Mouse (Mus musculus): ENCODE results near the gene Gm10477. TPM values are rescaled to one million over a fixed set of nuclear protein-coding genes. Genes with fewer than 3 reads are reported as not detected.
"Not testable (repeated sequence)": the region's sequence is repeated elsewhere in the genome, so short reads cannot be mapped to it uniquely, and the experiment has no call there.

The Gm10477 gene
- not detected in 2 replicates for polyA plus RNA-seq (2015; fragmentation: Nextera tagmentation; extraction: Ambion mirVana)

- not testable (repeated sequence) for H3K27me3 ChIP-seq (ENCODE audit: insufficient read depth, low read length); H3K4me2 ChIP-seq (ENCODE audit: low read depth, low read length); H3K36me3 ChIP-seq (replicated peaks; ENCODE audit: insufficient read depth, low read length); H3K9me3 ChIP-seq (ENCODE audit: low read length); H3K4me3 ChIP-seq (ENCODE audit: low read depth, low read length); H3K9ac ChIP-seq (replicated peaks); ATAC-seq; H3K27ac ChIP-seq (ENCODE audit: low read depth); H3K4me1 ChIP-seq (ENCODE audit: insufficient read depth); DNase-seq
- 78% methylated on average over 6 of the region's 6 CpGs for WGBS (ENCODE audit: insufficient replicate concordance)
Measured at GRCm38 (mm10) chrX:56524442-56524841, at the start of gene Gm10477. Gene Gm10477, plus strand, starts transcription at chrX:56524742.

- no peaks in the 10 kb centered on the region for H3K27me3 ChIP-seq (ENCODE audit: insufficient read depth, low read length)
- ATAC-seq: no peak
- WGBS (ENCODE audit: insufficient replicate concordance): 78% methylated on average over 3 of the region's 3 CpGs
Measured at GRCm38 (mm10) chrX:56477553-56477952, 47.0 kb upstream of the Gm10477 start.

GRCm38 (mm10) chrX:56481906-56482305 lies 42.6 kb upstream of the Gm10477 start:
- Histone ChIP-seq H3K4me2 (ENCODE audit: low read depth, low read length) (no peak overlapping the region), H3K27me3 (ENCODE audit: insufficient read depth, low read length) (no peaks in the 10 kb centered on the region), H3K36me3 (replicated peaks; ENCODE audit: insufficient read depth, low read length) (0 out of 2 replicates have a peak, but pooled peaks cover 8% of the 10 kb centered on the region), H3K9ac (replicated peaks) (no peak overlapping the region), H3K4me3 (ENCODE audit: low read depth, low read length) (no peak overlapping the region), H3K4me1 (ENCODE audit: insufficient read depth) (no peaks in the 10 kb centered on the region), H3K9me3 (ENCODE audit: low read length) (no peaks in the 10 kb centered on the region), H3K27ac (ENCODE audit: low read depth) (0 out of 2 replicates have a peak overlapping the region, but pooled peaks have one; percentile 50)
- WGBS (ENCODE audit: insufficient replicate concordance): 53% methylated on average over 3 of the region's 3 CpGs
- no peak for TF ChIP-seq EP300 (IDR thresholded peaks at IDR 0.05; ENCODE audit: low read depth)
- TF ChIP-seq CTCF (IDR thresholded peaks at IDR 0.05; ENCODE audit: low read depth): no peak
- peak; percentile 50; the same call in 1 of the 2 replicates for ATAC-seq
- no peak for DNase-seq

More at GRCm38 (mm10) chrX:56477553-56477952, 47.0 kb upstream of the Gm10477 start:
- no peak overlapping the region for H3K9ac ChIP-seq (replicated peaks)
- TF ChIP-seq CTCF (IDR thresholded peaks at IDR 0.05; ENCODE audit: low read depth) (no peak), EP300 (IDR thresholded peaks at IDR 0.05; ENCODE audit: low read depth) (no peak)
- no peak for DNase-seq
- no peaks in the 10 kb centered on the region for H3K9me3 ChIP-seq (ENCODE audit: low read length)
- no peak overlapping the region for H3K27ac ChIP-seq (ENCODE audit: low read depth)
- H3K36me3 ChIP-seq (replicated peaks; ENCODE audit: insufficient read depth, low read length): 0 out of 2 replicates have a peak, but pooled peaks cover 5% of the 10 kb centered on the region
- H3K4me3 ChIP-seq (ENCODE audit: low read depth, low read length): no peak overlapping the region
- H3K4me1 ChIP-seq (ENCODE audit: insufficient read depth): no peaks in the 10 kb centered on the region
- no peak overlapping the region for H3K4me2 ChIP-seq (ENCODE audit: low read depth, low read length)

GRCm38 (mm10) chrX:56489758-56490157 lies 34.8 kb upstream of the Gm10477 start:
- ATAC-seq: no peak
- Histone ChIP-seq H3K4me3 (ENCODE audit: low read depth, low read length) (no peak overlapping the region), H3K27ac (ENCODE audit: low read depth) (no peak overlapping the region), H3K9me3 (ENCODE audit: low read length) (no peaks in the 10 kb centered on the region), H3K27me3 (ENCODE audit: insufficient read depth, low read length) (no peaks in the 10 kb centered on the region), H3K4me2 (ENCODE audit: low read depth, low read length) (no peak overlapping the region), H3K4me1 (ENCODE audit: insufficient read depth) (no peaks in the 10 kb centered on the region), H3K9ac (replicated peaks) (no peak overlapping the region), H3K36me3 (replicated peaks; ENCODE audit: insufficient read depth, low read length) (peaks cover 3% of the 10 kb centered on the region; the same call in 1 of the 2 replicates)
- WGBS (ENCODE audit: insufficient replicate concordance): 18% methylated on average over 1 of the region's 1 CpGs
- DNase-seq: peak; percentile 72
- TF ChIP-seq CTCF (IDR thresholded peaks at IDR 0.05; ENCODE audit: low read depth) (peak; percentile 84), EP300 (IDR thresholded peaks at IDR 0.05; ENCODE audit: low read depth) (no peak)

- no peaks in the 10 kb centered on the region for H3K4me1 ChIP-seq (ENCODE audit: insufficient read depth)
- no peak for ATAC-seq
- no peaks in the 10 kb centered on the region for H3K9me3 ChIP-seq (ENCODE audit: low read length)
- H3K4me2 ChIP-seq (ENCODE audit: low read depth, low read length): no peak overlapping the region
- no peak overlapping the region for H3K27ac ChIP-seq (ENCODE audit: low read depth)
- DNase-seq: no peak
- H3K27me3 ChIP-seq (ENCODE audit: insufficient read depth, low read length): no peaks in the 10 kb centered on the region
- H3K4me3 ChIP-seq (ENCODE audit: low read depth, low read length): no peak overlapping the region
- no peak overlapping the region for H3K9ac ChIP-seq (replicated peaks)
- TF ChIP-seq CTCF (IDR thresholded peaks at IDR 0.05; ENCODE audit: low read depth): no peak
- no peak for TF ChIP-seq EP300 (IDR thresholded peaks at IDR 0.05; ENCODE audit: low read depth)
- peaks cover 5% of the 10 kb centered on the region; the same call in 1 of the 2 replicates for H3K36me3 ChIP-seq (replicated peaks; ENCODE audit: insufficient read depth, low read length)
- 81% methylated on average over 7 of the region's 7 CpGs for WGBS (ENCODE audit: insufficient replicate concordance)
Measured at GRCm38 (mm10) chrX:56497241-56497640, 27.3 kb upstream of the Gm10477 start.

- DNase-seq (peak; percentile 64), ATAC-seq (no peak)
- H3K27ac ChIP-seq (ENCODE audit: low read depth): no peak overlapping the region
- no peaks in the 10 kb centered on the region for H3K36me3 ChIP-seq (replicated peaks; ENCODE audit: insufficient read depth, low read length)
- H3K9ac ChIP-seq (replicated peaks): no peak overlapping the region
- no peaks in the 10 kb centered on the region for H3K27me3 ChIP-seq (ENCODE audit: insufficient read depth, low read length)
- WGBS (ENCODE audit: insufficient replicate concordance): 9% methylated on average over 3 of the region's 3 CpGs
- no peaks in the 10 kb centered on the region for H3K4me1 ChIP-seq (ENCODE audit: insufficient read depth)
- no peak overlapping the region for H3K4me3 ChIP-seq (ENCODE audit: low read depth, low read length)
- H3K4me2 ChIP-seq (ENCODE audit: low read depth, low read length): no peak overlapping the region
- TF ChIP-seq CTCF (IDR thresholded peaks at IDR 0.05; ENCODE audit: low read depth): peak; percentile 66
- no peak for TF ChIP-seq EP300 (IDR thresholded peaks at IDR 0.05; ENCODE audit: low read depth)
- no peaks in the 10 kb centered on the region for H3K9me3 ChIP-seq (ENCODE audit: low read length)
Measured at GRCm38 (mm10) chrX:56531266-56531665, 6.7 kb downstream of the Gm10477 start.

- Histone ChIP-seq H3K9ac (replicated peaks) (no peak overlapping the region), H3K4me2 (ENCODE audit: low read depth, low read length) (no peak overlapping the region), H3K27me3 (ENCODE audit: insufficient read depth, low read length) (no peaks in the 10 kb centered on the region), H3K27ac (ENCODE audit: low read depth) (no peak overlapping the region), H3K36me3 (replicated peaks; ENCODE audit: insufficient read depth, low read length) (no peaks in the 10 kb centered on the region), H3K4me3 (ENCODE audit: low read depth, low read length) (no peak overlapping the region), H3K9me3 (ENCODE audit: low read length) (no peaks in the 10 kb centered on the region), H3K4me1 (ENCODE audit: insufficient read depth) (no peaks in the 10 kb centered on the region)
- DNase-seq: peak; percentile 21
- ATAC-seq: no peak
- 54% methylated on average over 4 of the region's 4 CpGs for WGBS (ENCODE audit: insufficient replicate concordance)
- peak; percentile 57 for TF ChIP-seq CTCF (IDR thresholded peaks at IDR 0.05; ENCODE audit: low read depth)
- TF ChIP-seq EP300 (IDR thresholded peaks at IDR 0.05; ENCODE audit: low read depth): no peak
Measured at GRCm38 (mm10) chrX:56537162-56537561, 12.6 kb downstream of the Gm10477 start.

Data from liver, postnatal 0 days (tissue).